Mouse (Mus musculus): ENCODE measurements around the gene Rps7.

The Rps7 gene

GRCm38 (mm10) chr12:28614401-28614800 is 21.4 kb downstream of the Rps7 start:
- no peak for DNase-seq (ENCODE audit: low read depth)

- DNase-seq (ENCODE audit: low read depth), result no peak
Measured at GRCm38 (mm10) chr12:28612391-28612790, 23.4 kb downstream of the Rps7 start.

- no peak for DNase-seq (ENCODE audit: low read depth)
Measured at GRCm38 (mm10) chr12:28607546-28608305, 28.0 kb downstream of the Rps7 start.

DNA sequence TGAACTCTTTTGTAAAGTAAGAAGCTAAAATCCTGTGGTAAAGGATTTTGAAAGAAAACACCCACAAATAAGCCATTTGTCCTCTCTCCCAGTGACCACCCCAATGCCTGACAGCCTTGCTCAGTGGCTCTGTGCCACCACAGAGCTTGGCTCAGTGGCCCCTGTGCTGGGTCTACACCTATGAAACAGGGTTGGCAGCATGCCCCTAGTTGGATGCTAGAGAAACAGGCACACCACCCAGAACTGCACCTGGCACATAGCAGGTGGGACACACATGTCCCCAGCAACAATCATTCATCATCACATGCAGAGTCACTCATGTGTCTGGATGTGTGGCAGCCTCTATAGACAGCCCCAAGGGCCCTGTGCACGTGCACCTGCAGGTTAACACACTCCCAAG is 32.3 kb downstream of the Rps7 start:
- no peak for DNase-seq (ENCODE audit: low read depth)

- no peak for DNase-seq (ENCODE audit: low read depth)
Measured at GRCm38 (mm10) chr12:28602259-28602658, 33.5 kb downstream of the Rps7 start.

GRCm38 (mm10) chr12:28598526-28598991 is 37.2 kb downstream of the Rps7 start:
- no peak for DNase-seq (ENCODE audit: low read depth)

DNA sequence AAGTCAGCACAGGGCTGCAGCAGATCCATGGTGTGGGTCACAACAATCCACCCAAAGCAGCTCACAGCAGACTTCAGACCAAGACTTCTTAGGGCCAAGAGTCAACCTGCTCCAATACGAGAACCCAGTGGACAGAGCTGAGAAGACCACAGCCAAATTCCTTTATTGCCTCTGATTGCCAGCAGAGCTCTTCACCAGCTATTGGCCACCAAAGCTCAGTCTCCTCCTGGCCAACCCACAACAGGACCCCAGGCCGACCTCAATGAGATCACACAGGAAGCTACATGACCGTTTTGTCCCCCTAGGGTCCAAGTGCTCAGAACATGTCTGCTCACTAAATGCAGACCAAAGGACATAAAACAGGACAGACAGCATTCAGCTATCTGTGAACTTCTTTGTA is 37.6 kb downstream of the Rps7 start:
- DNase-seq (ENCODE audit: low read depth), result no peak

GRCm38 (mm10) chr12:28597699-28598098 is 38.1 kb downstream of the Rps7 start:
- no peak for DNase-seq (ENCODE audit: low read depth)

GRCm38 (mm10) chr12:28596851-28597250 is 38.9 kb downstream of the Rps7 start:
- no peak for DNase-seq (ENCODE audit: low read depth)

- no peak for DNase-seq (ENCODE audit: low read depth)
Measured at GRCm38 (mm10) chr12:28590428-28590827, 45.3 kb downstream of the Rps7 start.

DNA sequence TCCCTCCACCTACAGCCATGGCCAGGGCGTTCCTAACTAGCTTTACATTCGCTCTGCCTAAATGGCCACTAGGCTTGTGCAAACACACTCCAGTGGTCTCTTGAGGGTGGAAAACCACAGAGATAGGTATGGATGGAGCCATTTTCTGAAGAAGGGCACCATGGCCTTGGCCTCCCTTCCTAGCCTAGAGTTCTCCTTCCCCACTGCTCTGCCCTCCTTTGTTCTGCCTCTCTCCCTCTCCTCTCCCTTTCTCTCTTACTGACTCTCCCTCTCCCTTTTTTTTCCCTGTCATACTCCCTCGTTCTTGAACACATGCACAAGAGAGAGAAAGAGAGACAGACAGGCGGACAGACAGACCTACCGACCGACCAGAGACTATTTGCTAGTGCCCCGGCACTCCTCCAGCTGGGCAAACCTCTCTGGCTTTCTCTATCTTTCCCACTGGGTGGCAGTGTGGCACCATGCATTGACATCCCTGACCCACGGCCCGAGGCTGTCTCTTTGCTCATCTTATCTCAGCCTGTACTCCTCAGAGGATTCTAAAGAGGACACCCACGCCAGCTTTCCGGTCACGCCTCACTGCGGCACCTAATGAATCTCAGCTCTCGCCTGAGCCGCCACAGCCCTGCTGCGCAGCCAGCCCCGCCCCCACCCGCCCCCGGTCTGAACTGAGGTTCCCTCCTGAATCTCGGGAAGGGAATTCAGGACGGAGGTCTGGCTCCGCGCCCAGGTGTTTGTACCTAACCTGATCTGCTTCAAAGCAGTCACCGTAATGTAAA is 46.5 kb downstream of the Rps7 start:
- DNase-seq (ENCODE audit: low read depth), result peak; percentile 25

- DNase-seq (ENCODE audit: low read depth), result no peak
Measured at GRCm38 (mm10) chr12:28587949-28588348, 47.8 kb downstream of the Rps7 start.

GRCm38 (mm10) chr12:28584036-28584435 is 51.7 kb downstream of the Rps7 start:
- no peak for DNase-seq (ENCODE audit: low read depth)

DNA sequence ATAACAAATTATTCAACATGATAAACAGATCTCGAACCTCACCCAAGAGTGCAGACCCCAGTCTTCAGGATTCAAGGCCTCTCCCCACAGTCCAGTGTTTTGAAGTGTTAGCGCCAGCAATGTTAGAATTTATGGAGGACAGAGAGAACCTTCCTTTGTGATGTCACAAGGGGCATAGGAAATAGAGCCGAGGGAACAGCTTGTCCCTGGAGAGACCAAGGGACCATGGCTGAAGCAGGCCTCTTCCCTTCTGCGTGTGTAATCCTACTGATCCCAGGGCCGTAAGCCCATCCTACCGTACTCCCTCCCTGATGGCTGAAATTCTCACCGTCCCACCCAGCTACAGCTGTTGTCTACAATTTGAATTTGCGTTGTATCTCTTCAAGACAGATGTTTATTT is 53.3 kb downstream of the Rps7 start, which contains the start of gene Allc:
Gene Allc (minus strand): TSS at position 101 of the 400 bp plus-strand sequence.
- DNase-seq (ENCODE audit: low read depth), result no peak
